Comparison of ENCODE assay signal across 8 mouse cellular contexts in genomic region chr2:152143279-152144157, GRCm38 (mm10). TPM values are rescaled to one million over a fixed set of nuclear protein-coding genes. Genes with fewer than 3 reads are reported as not detected.
A peak's percentile ranks its signal among the peaks of the same experiment; 100 is the strongest.
DNase-seq lines count a peak whose midpoint lies in the region; ATAC-seq and TF ChIP-seq lines count a peak whose summit lies in the region.

TSS of gene Tcf15 (plus strand) at chr2:152143561.

- H3K4me3 ChIP-seq in layer of hippocampus, adult 2 months: peak within 1 kb of the TSS; percentile 56
- H3K4me3 ChIP-seq in lung, embryonic 14.5 days (ENCODE audit: low read depth, low read length): peak within 1 kb of the TSS; percentile 51

- no peak for TF ChIP-seq CTCF in layer of hippocampus, adult 2 months (conservative IDR thresholded peaks at IDR 0.05)
- TF ChIP-seq CTCF in lung, embryonic 14.5 days (IDR thresholded peaks at IDR 0.05; ENCODE audit: low read depth): no peak

- peak in 1 of 2 experiments; percentile 21 for DNase-seq in layer of hippocampus, adult 2 months (ENCODE audit: low spot score in 2 of 2)
- no peak for DNase-seq in layer of hippocampus, adult 9-10 months (ENCODE audit: low spot score)
- DNase-seq in embryo, embryonic 11.5 days (ENCODE audit: low read depth, low spot score): peak; percentile 62
- peak; percentile 79 for DNase-seq in heart, adult 8-10 months (ENCODE audit: low spot score)
- DNase-seq in kidney, adult 18-20 months: peak; percentile 74
- DNase-seq in lung, embryonic 14.5 days: peak; percentile 81
- DNase-seq in retina, embryonic 14.5 days (ENCODE audit: low spot score): peak; percentile 66

- H3K4me2 ChIP-seq in lung, embryonic 14.5 days: peak within 1 kb of the TSS; percentile 83

- H3K27me3 ChIP-seq in lung, embryonic 14.5 days (ENCODE audit: insufficient read depth, low read length): peaks cover 35% of the 10 kb centered on the region

- no peaks in the 10 kb centered on the region for H3K36me3 ChIP-seq in lung, embryonic 14.5 days (ENCODE audit: insufficient read depth)

- no peaks in the 10 kb centered on the region for H3K9me3 ChIP-seq in lung, embryonic 14.5 days (ENCODE audit: low read depth, low read length)

- H3K9ac ChIP-seq in lung, embryonic 14.5 days: peak within 1 kb of the TSS; percentile 48

- under 1% methylated on average over 117 of the region's 118 CpGs for WGBS in lung, embryonic 14.5 days

- H3K4me1 ChIP-seq in lung, embryonic 14.5 days (ENCODE audit: insufficient read depth): peaks cover 4% of the 10 kb centered on the region

- H3K27ac ChIP-seq in layer of hippocampus, adult 2 months: peak within 1 kb of the TSS; percentile 70; the same call in 1 of the 2 replicates
- no peak within 1 kb of the TSS for H3K27ac ChIP-seq in lung, embryonic 14.5 days (ENCODE audit: low read depth)

- ATAC-seq in lung, embryonic 14.5 days (ENCODE audit: insufficient read depth): peak; percentile 84
- no peak for ATAC-seq in erythroid progenitor cell, adult 5-6 weeks (replicated peaks; ENCODE audit: low FRiP score, poor library complexity, severe bottlenecking)

RNA-seq across cellular contexts. Expression of gene Tcf15, which starts in this region (rescaled TPM):
- total RNA-seq in layer of hippocampus, adult 2 months (2021): 1 to 10 TPM; 2.7 to 5.1 TPM
- total RNA-seq in heart, adult 8-10 months (2022): 10 to 100 TPM; 21.1 to 47.5 (median 28.5) TPM
- polyA plus RNA-seq in lung, embryonic 14.5 days (2014; fragmentation: Nextera tagmentation; extraction: Ambion mirVana): 9.9 and 11.0 TPM in 2 replicates
- not detected in 2 replicates for total RNA-seq in erythroid progenitor cell, adult 5-6 weeks (2015; ENCODE audit: low replicate concordance)
- total RNA-seq in erythroid progenitor cell, adult 5-6 weeks (2017; ENCODE audit: low replicate concordance): not detected in 2 replicates
